Mouse (Mus musculus): ENCODE measurements around the gene Sec14l1.

Sec14l1 gene

GRCm38 (mm10) chr11:117183299-117183698, 68.3 kb downstream of the Sec14l1 start:
- peak; percentile 16 for DNase-seq (ENCODE audit: low spot score)

- DNase-seq (ENCODE audit: low spot score), result no peak
Observed at GRCm38 (mm10) chr11:117183841-117184240, 68.9 kb downstream of the Sec14l1 start.

- DNase-seq (ENCODE audit: low spot score), result no peak
Observed at GRCm38 (mm10) chr11:117185076-117185933, 70.3 kb downstream of the Sec14l1 start.

GRCm38 (mm10) chr11:117191524-117191923, 76.6 kb downstream of the Sec14l1 start:
- no peak for DNase-seq (ENCODE audit: low spot score)

- no peak for DNase-seq (ENCODE audit: low spot score)
Observed at GRCm38 (mm10) chr11:117194475-117194937, 79.5 kb downstream of the Sec14l1 start.

GRCm38 (mm10) chr11:117195616-117196015, 80.6 kb downstream of the Sec14l1 start:
- no peak for DNase-seq (ENCODE audit: low spot score)

- no peak for DNase-seq (ENCODE audit: low spot score)
Observed at GRCm38 (mm10) chr11:117196681-117197080, 81.7 kb downstream of the Sec14l1 start.

- no peak for DNase-seq (ENCODE audit: low spot score)
Observed at GRCm38 (mm10) chr11:117198122-117198521, 83.2 kb downstream of the Sec14l1 start.

GRCm38 (mm10) chr11:117199282-117200175, 84.6 kb downstream of the Sec14l1 start, which contains the start of gene Sept9:
Gene Sept9 (plus strand): TSS chr11:117199661.
- no peak for DNase-seq (ENCODE audit: low spot score)

- DNase-seq (ENCODE audit: low spot score), result no peak
Observed at GRCm38 (mm10) chr11:117201846-117202245, 86.9 kb downstream of the Sec14l1 start.

- no peak for DNase-seq (ENCODE audit: low spot score)
Observed at GRCm38 (mm10) chr11:117204606-117205005, 89.6 kb downstream of the Sec14l1 start.

- DNase-seq (ENCODE audit: low spot score), result no peak
Observed at GRCm38 (mm10) chr11:117205042-117205441, 90.1 kb downstream of the Sec14l1 start.

GRCm38 (mm10) chr11:117205447-117205846, 90.5 kb downstream of the Sec14l1 start:
- DNase-seq (ENCODE audit: low spot score), result no peak

GRCm38 (mm10) chr11:117207436-117207835, 92.5 kb downstream of the Sec14l1 start:
- no peak for DNase-seq (ENCODE audit: low spot score)

GRCm38 (mm10) chr11:117208151-117208673, 93.2 kb downstream of the Sec14l1 start:
- DNase-seq (ENCODE audit: low spot score), result no peak

All from adipocyte (in vitro differentiated cells).